Mouse (Mus musculus) MEL (cell line): Measurements from ENCODE around the gene Gm17026. TPM values are rescaled to one million over a fixed set of nuclear protein-coding genes. Genes with fewer than 3 reads are reported as not detected.
"Not testable (repeated sequence)": the region's sequence is repeated elsewhere in the genome, so short reads cannot be mapped to it uniquely, and the experiment has no call there.

Experiments
- DNase-seq: peaks from one replicate; pipeline ENCODE4 v3.0.0; 2011; ENCODE audit warnings: low read depth, low spot score
- H3K27ac ChIP-seq: 2 replicates; pipeline ENCODE4 v1.5.1; 2012; ENCODE audit warnings: low read depth, mild to moderate bottlenecking, control low read depth, low read length, moderate library complexity; ENCODE audit not compliant: control insufficient read depth
- H3K27me3 ChIP-seq, 2 experiments: fragments of 150-350 bp in 1 of 2; sonication (generic) in 1 of 2; 2 replicates each; pipeline ENCODE4 v1.6.1; 2012; ENCODE audit warnings: low read length in 2 of 2, mild to moderate bottlenecking in 2 of 2, improper control_type of control experiment in 1 of 2, moderate library complexity in 1 of 2; ENCODE audit not compliant: insufficient read depth in 2 of 2, control insufficient read depth in 1 of 2
- H3K36me3 ChIP-seq, 2 experiments: 2 replicates each; pipeline ENCODE4 v1.6.1; 2012 to 2014; ENCODE audit warnings: low read length in 2 of 2, improper control_type of control experiment in 1 of 2, inconsistent platforms in 1 of 2, mild to moderate bottlenecking in 1 of 2; ENCODE audit not compliant: insufficient read depth in 2 of 2, control insufficient read depth in 1 of 2
- H3K4me1 ChIP-seq, 2 experiments: fragments of 150-350 bp in 1 of 2; sonication (generic) in 1 of 2; 2 replicates each; pipeline ENCODE4 v1.6.1; 2012; ENCODE audit warnings: low read length in 2 of 2, improper control_type of control experiment in 1 of 2, mild to moderate bottlenecking in 1 of 2; ENCODE audit not compliant: insufficient read depth in 2 of 2, control insufficient read depth in 1 of 2
- H3K4me3 ChIP-seq, 2 experiments: fragments of 150-350 bp in 1 of 2; sonication (generic) in 1 of 2; 2 replicates each; pipeline ENCODE4 v1.5.1; 2012; ENCODE audit warnings: low read depth in 2 of 2, low read length in 2 of 2, mild to moderate bottlenecking in 2 of 2, moderate library complexity in 2 of 2, control low read depth in 1 of 2, improper control_type of control experiment in 1 of 2; ENCODE audit not compliant: control insufficient read depth in 1 of 2, insufficient read depth in 1 of 2
- H3K79me2 ChIP-seq: 2 replicates; pipeline ENCODE4 v1.6.1; 2012; ENCODE audit warnings: mild to moderate bottlenecking, low read length, moderate library complexity; ENCODE audit not compliant: control insufficient read depth, poor library complexity, insufficient read depth
- H3K9ac ChIP-seq: 2 replicates; pipeline ENCODE4 v1.6.1; 2012; ENCODE audit warnings: low read depth, mild to moderate bottlenecking, control low read depth, low read length, moderate library complexity; ENCODE audit not compliant: control insufficient read depth, poor library complexity, severe bottlenecking
- H3K9me3 ChIP-seq: fragments of 150-350 bp; sonication (generic); replicated peaks from 2 replicates; pipeline ENCODE4 v1.6.1; 2012; ENCODE audit warnings: mild to moderate bottlenecking, low read length, improper control_type of control experiment, moderate library complexity; ENCODE audit not compliant: insufficient read depth
- polyA plus RNA-seq, 2 experiments: library from polyadenylated mRNA; stranded (reverse) in 1 of 2; unstranded in 1 of 2; fragments of >175 nt in 1 of 2; fragments of >200 nt in 1 of 2; gene quantifications; 2 replicates each; pipeline versions ENCODE4 v1.2.1 to v1.2.4; 2012; ENCODE audit warnings: low replicate concordance in 2 of 2, low read depth in 1 of 2; ENCODE audit not compliant: insufficient read length in 2 of 2, insufficient read depth in 1 of 2, missing spikeins in 1 of 2
- total RNA-seq: library from RNA; depleted of rRNA; stranded (reverse); fragments of 300-350 nt; gene quantifications from 2 replicates; pipeline ENCODE4 v1.2.3, GENCODE M21; 2012; rRNA removed

The Gm17026 gene
- total RNA-seq (not detected in 2 replicates), polyA plus RNA-seq (not detected)

DNA sequence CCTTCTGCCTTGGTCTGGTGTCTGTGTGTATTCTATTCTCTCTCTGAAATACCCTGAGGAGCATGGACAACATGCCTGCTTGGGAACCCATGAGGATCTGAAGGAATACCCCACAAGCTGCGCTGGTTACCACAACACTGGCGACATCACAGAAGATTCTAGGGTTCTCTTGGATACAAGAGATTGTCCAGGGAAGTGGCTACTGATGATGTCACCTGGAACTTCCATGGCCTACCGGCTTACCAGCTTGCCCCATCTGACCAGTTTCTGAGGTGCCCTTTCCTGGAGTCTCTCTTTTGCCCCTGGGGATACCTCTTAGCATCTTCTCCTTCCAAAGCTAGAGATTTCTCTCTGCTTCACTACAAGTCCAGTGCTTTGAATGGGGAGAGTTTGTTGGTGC is at the start of gene Gm17026:
Gene Gm17026, minus strand, starts transcription at position 101 of the 400 bp plus-strand sequence.
- not testable (repeated sequence) for H3K9ac ChIP-seq, H3K36me3 ChIP-seq, H3K4me1 ChIP-seq, H3K4me3 ChIP-seq, H3K9me3 ChIP-seq, H3K27ac ChIP-seq, H3K79me2 ChIP-seq, H3K27me3 ChIP-seq, DNase-seq

GRCm38 (mm10) chr14:42297258-42297657 is 37.4 kb upstream of the Gm17026 start, which contains the start of gene Gm9611:
TSS of gene Gm9611 (minus strand) at chr14:42297358.
- not testable (repeated sequence) for H3K27me3 ChIP-seq, H3K36me3 ChIP-seq, H3K4me3 ChIP-seq, H3K9ac ChIP-seq, H3K79me2 ChIP-seq, DNase-seq, H3K27ac ChIP-seq, H3K4me1 ChIP-seq, H3K9me3 ChIP-seq

GRCm38 (mm10) chr14:42216766-42217537 is 42.9 kb downstream of the Gm17026 start:
- H3K79me2 ChIP-seq, DNase-seq, H3K4me3 ChIP-seq, H3K9ac ChIP-seq, H3K4me1 ChIP-seq, H3K27ac ChIP-seq, H3K27me3 ChIP-seq, H3K9me3 ChIP-seq, H3K36me3 ChIP-seq: not testable (repeated sequence)

Other genes starting within 250 kb of the Gm17026 start
- gene Gm7951, start 142.7 kb downstream of the Gm17026 start, total RNA-seq = not detected in 2 replicates
- not detected for gene Gm7951, start 142.7 kb downstream of the Gm17026 start, polyA plus RNA-seq
- gene Gm17027, start 97.4 kb downstream of the Gm17026 start, total RNA-seq = not detected in 2 replicates
- not detected for gene Gm17027, start 97.4 kb downstream of the Gm17026 start, polyA plus RNA-seq
- gene Gm3573, start 69.3 kb downstream of the Gm17026 start, total RNA-seq = not detected in 2 replicates
- gene Gm3573, start 69.3 kb downstream of the Gm17026 start, polyA plus RNA-seq = not detected
- not detected in 2 replicates for gene Gm9611, start 37.3 kb upstream of the Gm17026 start, total RNA-seq
- gene Gm9611, start 37.3 kb upstream of the Gm17026 start, polyA plus RNA-seq = not detected
- gene Gm7995, start 50.2 kb upstream of the Gm17026 start, total RNA-seq = not detected in 2 replicates
- not detected for gene Gm7995, start 50.2 kb upstream of the Gm17026 start, polyA plus RNA-seq
- not detected in 2 replicates for gene Gm8005, start 179.6 kb upstream of the Gm17026 start, total RNA-seq
- not detected for gene Gm8005, start 179.6 kb upstream of the Gm17026 start, polyA plus RNA-seq
- gene Gm8011, start 203.8 kb upstream of the Gm17026 start, total RNA-seq = 0.10 and 0.12 TPM in 2 replicates
- not detected for gene Gm8011, start 203.8 kb upstream of the Gm17026 start, polyA plus RNA-seq
- gene Gm8020, start 242.3 kb upstream of the Gm17026 start, total RNA-seq = not detected in 2 replicates
- not detected for gene Gm8020, start 242.3 kb upstream of the Gm17026 start, polyA plus RNA-seq